Mouse (Mus musculus) neural tube, embryonic 10.5 days (tissue): ENCODE measurements around the gene Parp16.

Experiments used
- DNase-seq: peaks from one replicate; pipeline ENCODE4 v3.0.0-alpha.2; 2017; ENCODE audit warnings: low spot score; ENCODE audit errors: extremely low spot score

Gene Parp16

DNA sequence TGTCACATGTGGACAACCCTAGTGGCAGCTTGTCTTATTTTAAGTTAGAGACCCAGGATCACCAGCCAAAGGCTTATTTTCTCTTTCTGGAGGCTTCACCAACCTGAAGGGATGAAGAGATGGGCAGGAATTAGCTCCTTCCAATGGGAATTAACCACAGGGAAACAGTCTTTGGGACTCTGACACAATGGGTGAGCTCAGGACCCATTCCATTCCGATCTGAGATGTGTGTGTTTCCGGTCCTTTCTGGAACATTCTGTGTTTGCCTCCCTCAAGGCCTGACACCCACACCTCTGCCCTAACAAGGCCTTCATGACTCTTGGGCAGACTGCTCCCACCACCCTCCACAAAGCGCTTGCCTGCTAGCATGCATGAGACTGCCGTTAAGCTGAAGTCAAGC lies at the start of gene Parp16:
Gene Parp16 (plus strand): TSS at position 301 of the 400 bp plus-strand sequence.
- DNase-seq, result no peak

DNA sequence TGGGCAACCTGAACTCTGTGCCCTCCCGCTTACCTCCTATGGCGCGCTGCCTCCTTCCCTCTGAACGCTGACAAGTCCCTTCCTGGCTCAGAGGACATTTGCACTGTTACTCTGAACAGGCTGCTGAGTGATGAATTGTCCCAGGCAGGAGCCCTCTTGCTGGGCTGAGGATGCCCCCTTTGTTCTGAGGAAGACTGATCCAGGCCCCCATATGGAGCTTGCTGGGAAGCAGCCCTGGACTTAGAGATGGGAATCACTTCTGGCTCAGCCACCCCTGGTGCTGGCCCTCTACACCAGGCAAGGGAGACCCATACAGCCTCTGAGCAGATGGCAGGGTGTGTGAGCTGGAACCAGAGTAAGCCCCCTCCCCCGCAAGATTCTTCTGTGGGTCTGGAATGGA lies 49.2 kb upstream of the Parp16 start:
- no peak for DNase-seq

DNA sequence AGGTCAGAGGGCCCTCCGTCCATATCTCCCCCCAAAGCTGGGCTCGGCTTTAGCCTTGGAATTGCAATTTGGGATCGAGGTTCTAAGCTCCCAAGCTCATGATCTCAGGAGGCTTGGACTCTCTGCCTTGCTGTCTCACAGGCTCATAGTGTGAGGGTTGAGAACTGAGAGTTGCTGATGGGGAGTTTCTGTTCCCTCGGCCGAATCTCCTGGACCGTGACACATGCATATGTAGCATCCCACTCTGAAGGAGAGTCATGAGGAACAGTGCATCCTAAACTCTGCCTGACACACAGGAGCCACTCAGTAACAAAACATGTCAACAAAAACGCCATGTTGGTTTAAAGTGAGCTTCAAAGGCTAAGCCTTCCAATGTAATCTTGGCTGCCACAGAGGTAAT lies 46.6 kb upstream of the Parp16 start:
- DNase-seq, result no peak

DNA sequence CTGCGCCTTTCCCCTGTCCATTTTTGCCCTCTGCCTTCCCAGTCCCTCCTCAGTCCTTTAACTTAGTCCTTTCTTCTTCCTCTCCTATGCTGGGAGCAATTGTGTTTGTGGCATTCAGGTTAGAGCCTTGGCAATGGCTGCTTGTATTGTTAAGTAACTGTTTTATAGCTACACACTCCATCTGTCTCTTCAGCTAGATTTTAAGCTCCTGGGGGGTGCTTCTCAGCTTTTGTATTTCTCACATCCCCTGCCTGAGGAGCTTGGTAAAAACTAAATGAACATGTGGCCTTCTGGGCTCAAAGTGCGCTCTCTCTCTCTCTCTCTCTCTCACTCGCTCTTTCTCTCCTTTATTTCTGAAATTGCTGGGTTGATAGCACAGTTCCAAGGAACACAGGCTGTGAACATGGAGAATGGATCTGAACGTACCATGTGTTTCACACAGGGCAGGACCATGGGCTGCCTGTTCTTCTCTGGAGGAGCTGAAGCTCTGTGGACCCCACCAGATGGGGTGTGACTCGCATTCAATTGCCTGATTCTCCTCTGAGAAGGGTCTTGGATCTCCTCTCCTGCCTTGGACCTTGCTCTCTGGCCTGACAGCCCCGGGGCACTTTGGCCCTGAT lies 42.3 kb upstream of the Parp16 start:
- DNase-seq, result no peak

DNA sequence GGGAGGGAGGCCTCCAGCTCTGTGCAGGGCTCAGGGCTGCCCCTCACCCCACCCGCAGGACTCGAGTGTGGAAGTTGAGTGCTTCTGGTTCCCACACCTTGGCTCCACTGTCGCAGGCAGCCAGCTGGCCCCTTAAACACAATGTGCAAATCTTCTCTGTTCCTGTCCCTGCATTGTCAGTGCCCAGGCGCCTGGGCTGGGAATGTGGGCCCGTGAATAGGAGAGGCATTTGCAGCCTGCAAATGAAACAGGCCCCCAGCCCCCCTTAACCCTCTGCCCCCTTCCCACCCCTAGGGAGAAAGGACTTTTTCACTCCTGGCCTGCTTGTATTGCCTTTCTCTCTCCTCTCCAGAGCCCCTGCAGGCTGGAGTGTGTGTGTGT lies 41.8 kb upstream of the Parp16 start:
- peak; percentile 73 for DNase-seq

DNA sequence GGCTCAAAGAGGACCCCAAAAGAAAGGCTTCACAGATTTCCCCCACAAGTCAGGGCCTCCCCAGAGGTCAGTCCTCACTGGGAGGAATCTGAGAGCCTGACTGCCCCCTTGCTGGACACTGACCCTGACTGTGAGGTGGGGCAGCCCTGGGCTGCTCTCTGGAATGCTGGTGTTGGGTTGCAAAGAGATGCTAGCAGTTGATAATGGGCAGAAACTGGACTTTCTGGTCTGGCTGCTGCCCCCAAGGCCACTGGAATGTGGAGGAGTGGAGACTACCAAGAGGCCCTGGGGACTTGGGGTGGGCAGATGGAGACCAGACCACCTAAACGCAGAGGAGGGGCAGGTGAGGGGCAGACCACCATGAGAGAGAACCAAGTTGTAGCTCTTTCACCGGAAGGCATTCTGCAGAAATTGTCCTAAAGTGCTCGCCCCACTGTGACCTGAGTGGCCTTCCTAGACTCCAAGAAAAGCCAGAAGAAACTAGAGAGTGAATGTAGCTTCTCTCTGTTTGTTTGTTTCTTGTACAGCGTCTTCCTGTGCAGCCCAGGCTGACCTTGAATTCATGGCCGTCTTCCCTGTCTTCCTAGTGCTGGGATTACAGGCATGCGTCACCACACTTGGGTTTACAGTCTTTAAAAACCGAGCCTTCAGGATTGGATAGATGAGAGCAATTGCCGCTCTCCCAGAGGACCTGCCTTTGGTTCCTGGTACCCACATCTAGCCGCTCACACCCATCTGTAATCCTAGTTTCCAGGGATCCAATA lies 40.3 kb upstream of the Parp16 start:
- DNase-seq, result peak; percentile 47

DNA sequence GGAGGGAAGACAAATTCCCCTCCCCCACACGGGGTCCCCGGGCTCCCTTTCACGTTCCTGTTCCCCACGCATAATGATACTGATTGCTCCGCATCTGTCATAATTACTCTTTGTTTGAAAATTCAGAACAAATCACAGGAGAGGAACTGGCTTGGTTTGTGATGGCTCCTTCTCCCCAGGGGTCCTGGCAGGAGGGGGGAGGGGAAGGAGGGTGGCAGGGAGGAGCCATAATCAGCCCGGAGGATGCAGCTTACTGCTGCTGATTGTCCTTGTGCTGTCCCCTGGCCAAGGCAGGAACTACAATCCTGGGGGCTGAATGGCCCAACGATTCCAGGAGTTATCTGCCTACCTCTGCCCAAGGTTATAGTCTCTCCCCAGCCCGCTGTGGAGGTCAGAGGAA lies 38.5 kb upstream of the Parp16 start:
- no peak for DNase-seq

DNA sequence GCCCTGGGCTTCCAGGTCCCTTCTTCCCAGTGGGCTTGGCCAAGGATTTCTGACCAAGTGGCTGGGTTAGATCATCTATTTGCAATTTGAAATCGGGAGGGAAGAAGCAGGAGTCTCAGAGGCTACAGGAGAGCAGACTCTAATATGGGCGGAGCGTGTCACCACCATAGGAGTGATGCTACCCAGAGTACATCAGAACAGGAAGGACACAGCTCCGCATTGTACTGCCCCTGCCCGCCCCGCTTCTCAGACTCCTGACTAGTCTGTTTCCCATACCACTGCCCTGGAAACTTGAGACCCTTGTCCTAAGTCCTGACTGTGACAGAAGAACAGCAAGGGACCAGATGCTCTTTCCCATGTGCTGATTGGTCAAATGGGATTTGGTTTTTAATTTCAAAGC lies 37.5 kb upstream of the Parp16 start:
- no peak for DNase-seq

DNA sequence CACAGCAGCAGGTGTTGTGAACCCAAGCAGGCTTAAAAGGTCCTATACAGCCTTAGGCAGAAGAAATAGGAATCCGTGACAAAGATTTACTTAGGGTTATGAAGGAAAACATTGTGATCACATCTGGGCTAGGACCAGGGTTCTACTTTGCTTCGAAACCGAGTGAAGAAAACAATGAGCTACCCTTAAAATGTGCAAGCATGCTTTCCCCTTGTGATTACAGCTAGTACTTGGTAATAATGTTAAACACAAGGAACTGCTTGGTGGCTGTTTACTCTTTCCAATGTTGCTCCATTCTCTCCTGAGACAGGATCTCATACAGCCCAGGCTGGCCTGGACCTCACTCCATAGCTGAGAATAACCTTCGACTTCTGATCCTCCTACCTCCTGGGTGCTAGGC lies 34.0 kb upstream of the Parp16 start:
- DNase-seq, result no peak

DNA sequence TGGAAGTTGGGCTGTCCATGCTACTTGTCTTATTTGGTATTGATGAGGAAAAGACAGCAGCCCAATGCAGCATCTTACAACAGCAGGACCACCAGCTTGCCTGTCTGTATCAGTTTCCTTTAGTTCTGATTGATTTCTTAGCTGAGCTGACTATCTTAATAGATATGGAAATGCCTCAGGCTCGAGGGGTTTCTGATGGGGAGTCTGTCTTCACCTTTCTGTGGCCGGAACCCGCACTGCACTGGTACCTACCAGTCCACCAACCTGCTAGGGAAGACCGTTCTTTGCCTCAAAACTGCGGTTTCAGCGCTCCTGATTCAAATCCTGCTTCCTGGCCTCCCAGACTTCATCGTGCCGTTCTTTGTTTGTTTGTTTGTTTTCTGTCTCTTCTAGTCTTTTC lies 33.3 kb upstream of the Parp16 start:
- DNase-seq, result peak; percentile 44

DNA sequence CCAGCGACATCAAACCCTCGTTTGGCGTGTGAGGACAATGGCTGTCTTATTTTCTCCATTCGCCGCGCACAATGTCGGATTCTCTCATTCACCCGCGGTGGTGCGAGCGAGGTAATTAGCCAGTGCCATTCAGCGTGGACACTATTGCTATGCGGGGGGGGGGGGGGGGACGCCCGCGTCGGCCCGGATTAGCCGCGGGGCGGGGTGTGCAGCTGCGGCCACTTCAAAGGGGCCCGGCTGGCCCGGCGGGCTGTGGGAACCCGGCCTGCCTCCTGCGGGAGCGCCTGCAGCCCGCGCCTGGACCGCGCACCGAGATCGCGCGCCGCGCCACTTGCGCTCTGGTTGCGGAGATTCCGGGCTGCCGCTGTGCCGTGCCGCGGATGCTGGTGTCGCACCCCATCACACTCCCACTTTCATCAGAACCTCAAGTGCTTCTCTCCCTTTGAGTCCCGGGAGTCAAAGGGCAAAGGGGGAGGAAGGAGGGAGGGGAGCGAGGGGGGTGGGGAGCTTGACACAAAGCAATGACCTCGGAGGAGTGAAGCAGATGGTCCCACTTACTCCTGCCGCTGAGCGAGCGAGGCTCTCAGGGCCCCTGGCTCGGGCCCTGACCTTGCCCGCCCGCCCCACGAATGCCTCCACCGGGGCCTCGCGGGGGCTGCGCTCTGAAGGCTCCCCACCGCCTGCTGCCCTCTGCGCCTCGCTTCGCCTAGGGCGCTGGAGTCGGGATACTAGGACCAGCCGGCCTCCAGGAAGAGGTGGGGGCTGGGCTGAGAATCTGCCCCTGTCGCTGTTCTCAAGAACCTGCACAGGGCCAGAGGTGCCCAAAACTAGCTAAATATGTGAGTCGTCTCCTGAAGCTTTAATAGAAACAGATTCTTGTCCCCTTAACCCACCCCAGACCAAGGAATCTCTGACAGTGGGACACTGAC lies 32.2 kb upstream of the Parp16 start:
- peak; percentile 91 for DNase-seq

DNA sequence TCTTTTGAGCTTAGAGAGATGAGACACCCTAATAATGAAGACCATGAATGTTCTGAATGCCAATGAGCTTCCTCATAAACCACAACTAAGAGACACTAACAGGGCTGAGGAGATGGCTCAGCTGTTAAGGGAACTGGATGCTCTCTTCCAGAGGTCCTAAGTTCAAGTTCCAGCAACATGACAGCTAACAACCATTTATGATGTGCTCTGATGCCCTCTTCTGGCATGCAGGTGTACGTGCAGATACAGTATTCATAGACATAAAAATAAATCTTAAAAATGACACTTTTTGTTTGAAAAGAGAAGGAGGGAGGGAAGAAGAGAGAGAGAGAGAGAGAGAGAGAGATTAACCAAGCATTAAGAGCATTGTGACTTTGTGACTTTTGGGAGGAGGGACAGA lies 30.3 kb upstream of the Parp16 start:
- DNase-seq, result no peak

DNA sequence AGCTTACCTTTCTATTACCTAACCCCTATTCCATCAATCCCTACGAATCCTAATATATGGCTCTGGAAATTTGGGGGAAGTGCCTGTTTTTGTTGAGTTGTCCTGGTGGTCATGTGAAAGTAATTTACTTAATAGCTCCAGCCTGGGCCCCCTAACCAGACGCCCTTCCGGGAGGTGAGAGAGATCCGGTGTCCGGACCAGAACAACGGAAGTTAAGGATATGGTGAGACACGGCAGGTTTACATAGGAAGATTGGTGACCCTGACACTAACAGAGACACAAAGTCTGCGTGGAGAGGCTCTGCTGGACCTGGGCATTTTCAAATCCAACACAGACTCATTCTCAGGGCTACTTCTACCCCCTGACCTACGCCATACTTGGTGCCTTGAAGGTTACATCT lies 28.8 kb upstream of the Parp16 start:
- no peak for DNase-seq

DNA sequence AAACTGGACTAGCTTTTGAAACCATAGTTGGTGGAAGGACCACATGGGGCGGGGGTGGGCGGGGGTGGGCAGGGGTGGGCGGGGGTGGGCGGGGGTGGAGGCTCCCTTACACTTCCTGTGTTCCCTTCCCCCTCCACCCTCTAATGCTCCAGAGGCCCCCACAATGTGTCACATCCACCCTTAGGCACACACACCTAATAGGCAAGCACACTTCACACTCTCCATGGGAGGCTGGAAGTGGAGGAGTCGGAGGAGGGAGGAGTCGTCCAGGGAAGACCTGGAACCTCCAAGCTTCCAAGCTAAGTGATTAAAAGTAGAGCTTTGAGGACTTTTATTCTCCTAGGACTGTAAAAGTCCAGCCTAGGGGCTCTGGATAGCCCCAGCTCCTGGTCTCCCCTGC lies 26.6 kb upstream of the Parp16 start:
- no peak for DNase-seq

DNA sequence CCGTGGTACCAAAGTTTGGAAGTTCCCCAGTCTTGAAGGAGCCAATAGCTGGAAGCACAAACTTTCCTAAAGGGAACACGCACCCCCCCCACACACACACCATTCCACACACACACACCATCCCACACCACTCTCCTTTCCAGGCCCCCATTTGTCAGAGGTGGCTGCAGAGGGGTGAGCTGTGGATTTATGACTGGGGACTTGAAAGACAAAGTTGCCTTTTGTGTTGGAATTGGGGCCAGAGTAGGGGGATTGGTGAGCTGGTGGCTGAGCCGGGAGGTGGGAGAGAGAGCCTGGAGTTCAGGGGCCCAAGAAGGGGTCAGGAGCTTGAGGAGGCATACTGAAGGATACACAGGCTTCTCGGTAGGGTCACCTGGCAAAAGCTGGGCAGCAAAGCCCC lies 26.2 kb upstream of the Parp16 start:
- no peak for DNase-seq

DNA sequence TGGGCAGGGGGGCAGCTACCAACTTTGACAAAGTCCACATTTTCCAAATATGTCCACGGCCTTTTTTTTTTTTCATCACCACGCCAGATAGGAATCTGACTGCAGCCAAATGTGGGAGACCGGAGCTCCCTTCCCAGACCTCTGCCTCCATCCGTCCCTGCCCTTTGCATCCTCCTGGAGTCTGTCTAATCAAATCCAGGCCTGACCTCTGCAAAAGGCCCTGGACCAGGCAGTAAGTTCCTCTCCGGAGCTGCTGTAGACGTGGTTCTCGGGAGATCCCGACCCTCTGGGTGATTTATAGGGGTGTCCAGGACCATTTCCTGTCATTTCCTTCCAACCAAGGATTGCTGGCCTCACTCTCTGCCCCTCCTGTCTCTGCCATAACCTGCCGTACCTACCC lies 22.5 kb upstream of the Parp16 start:
- no peak for DNase-seq

DNA sequence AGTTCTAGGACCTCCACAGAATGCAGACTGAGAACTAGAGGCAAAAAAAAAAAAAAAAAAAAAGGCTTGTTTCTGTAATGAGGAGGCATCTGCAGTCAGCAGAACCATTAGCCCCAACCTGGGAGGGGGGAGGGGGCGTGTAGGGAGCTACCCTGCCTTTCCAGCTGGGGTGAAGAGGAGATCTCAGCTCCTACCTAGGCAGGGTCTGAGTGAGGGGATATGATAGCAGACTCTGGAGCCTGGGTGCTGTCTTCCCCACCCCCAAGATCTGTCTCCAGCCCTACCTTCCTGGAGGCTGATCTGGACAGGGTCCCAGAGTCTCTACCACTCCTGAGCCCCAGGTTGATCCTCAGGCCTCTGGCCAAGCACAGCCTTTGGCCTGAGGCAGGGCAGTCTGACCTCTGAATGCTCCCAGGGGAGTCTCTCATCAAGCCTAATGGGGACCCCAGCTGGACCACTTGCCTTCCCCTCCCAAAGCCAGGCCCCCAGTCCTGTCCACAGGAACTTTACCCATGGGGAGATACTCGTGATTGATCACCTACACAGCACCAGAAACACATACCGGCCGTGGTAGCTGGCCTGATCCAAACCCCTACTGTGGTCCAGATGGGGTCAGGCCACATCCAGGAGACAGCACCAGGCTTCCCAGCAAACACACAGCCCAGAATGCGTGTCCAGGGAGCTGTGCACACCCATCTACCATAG lies 19.8 kb upstream of the Parp16 start:
- peak; percentile 74 for DNase-seq

DNA sequence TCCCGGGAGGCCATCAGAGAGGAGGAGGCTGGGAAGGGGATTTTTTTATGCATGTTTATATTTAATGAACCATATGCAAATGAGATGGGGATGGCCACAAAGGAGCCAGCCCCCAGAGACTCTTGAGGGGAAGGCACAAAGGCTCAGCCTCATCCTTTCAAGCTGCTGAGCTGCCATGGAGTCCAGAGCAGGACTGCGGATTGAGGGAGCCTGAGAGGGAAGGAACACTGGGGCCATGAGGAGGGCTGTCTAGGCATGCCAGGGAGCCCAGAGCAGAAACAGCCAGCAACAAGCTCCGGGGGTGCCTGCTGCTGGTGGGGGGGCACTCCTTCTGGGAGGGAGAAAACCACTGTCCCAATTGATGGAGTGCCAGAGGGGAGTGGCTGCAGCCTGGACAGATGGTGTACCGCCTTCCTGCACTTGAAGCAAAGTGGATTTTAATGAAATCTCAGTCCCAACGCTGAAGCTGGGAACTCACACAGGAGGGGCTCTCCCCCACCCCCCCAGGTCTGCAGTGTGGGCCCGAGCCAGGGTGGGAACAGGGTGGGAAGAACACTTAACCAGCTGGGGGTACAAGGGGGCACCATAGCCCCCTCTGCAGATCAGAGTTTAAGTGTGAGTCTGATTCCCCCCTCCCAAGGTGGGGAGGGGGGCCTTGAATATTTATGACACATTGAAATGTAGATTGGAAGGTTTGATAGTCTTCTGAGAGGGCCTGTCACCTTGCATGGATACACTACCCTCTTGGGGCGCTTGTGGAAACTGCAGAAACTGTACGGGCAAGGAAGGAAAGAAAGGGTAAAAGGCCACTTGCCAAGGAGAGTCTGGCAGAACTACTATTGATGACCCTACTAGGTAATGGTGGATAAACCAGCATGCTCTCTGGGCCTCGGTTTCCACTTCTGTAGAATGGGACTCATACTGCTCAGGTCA lies 18.9 kb upstream of the Parp16 start:
- DNase-seq, result no peak

DNA sequence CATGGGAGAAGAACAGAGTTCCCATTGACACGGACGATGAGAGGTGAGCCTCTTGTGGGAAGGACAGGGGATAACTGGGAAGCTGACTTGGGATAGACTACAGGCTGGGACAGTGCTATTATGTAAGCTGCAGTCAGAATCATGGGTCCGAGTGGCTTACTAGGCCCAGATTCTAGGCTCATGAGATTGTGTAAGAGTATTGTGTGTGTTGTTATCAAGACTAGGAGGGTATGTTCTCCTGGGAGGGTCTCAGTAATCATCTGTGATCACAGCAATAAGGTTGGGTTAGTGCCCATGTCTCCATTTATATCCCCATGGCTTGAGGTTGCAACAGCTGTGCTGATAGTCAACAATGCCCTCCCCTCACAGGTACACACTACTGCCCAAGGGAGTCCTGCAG lies 17.7 kb upstream of the Parp16 start:
- DNase-seq, result no peak

DNA sequence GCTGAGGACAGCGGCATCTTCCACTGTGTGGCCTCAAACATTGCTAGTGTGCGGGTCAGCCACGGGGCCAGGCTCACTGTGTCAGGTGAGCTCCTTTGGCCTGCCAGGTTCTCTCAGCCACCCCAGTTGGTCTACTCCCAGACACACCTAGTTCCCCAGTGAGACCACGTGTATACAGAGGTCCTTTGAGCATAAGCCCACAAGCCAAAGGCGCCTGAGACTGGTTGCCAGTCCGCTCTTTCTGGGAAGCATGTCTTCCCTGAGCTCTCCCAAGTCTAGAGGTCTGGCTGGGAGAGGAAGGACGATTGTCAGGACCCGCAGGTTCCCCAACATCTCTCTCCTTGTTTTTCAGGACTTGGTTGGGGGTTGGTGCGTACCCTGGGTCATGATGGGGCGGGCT lies 17.2 kb upstream of the Parp16 start:
- DNase-seq, result no peak
